ENCODE assay signal across 10 mouse cellular contexts in the genomic region with DNA sequence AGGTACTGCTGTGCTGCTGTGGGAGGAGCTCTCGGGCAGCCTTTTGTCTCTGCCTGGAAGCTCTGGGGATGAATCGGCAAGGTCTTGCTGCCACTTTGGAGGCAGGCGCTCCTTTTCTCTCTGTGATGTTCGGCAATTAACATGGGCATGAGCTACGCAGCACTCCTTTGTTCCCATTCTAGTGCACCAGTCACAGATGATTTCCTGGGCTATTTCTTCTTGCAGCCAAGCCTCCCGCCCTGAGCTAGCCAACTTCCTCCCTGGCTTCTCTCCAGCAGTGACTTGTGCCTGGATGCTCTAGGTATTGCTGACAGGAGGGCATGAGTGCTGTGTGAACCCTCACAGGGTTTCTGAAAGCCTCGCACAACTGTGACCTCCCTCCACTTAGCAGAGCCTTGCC. TPM values are rescaled to one million over a fixed set of nuclear protein-coding genes. Genes with fewer than 3 reads are reported as not detected.
DNase-seq lines count a peak whose midpoint lies in the region; ATAC-seq lines count a peak whose summit lies in the region.
"Had no signal": no experiment of that assay in that cellular context is flagged by ENCODE, and none has a peak within 500 bp of the region (broad histone marks: within the 10 kb centered on the region; RNA-seq: fewer than 3 reads in every experiment).

No protein-coding gene starts in this region.

- ATAC-seq in kidney, embryonic 15.5 days (replicated peaks; ENCODE audit: low FRiP score), result no peak

- peak; percentile 9 for DNase-seq in kidney, adult 18-20 months
- peak; percentile 94 for DNase-seq in brain, adult 2 months (ENCODE audit: low read depth, low spot score)
- DNase-seq in cerebellum, postnatal 36 days, result peak; percentile 77 to 80
- DNase-seq in lung, postnatal 14 days, result peak; percentile 57
- no peak for DNase-seq in embryo, embryonic 10 days (ENCODE audit: low spot score)
- no peak for DNase-seq in left cerebral cortex, adult 8-10 months (ENCODE audit: low spot score in 2 of 2)
- no peak for DNase-seq in layer of hippocampus, adult 8-10 months (ENCODE audit: low spot score in 2 of 2)

- no peaks in the 10 kb centered on the region for H3K9me3 ChIP-seq in kidney, embryonic 15.5 days (replicated peaks)
- H3K9me3 ChIP-seq: heart, embryonic 15.5 days had no signal

- no peak overlapping the region for H3K4me2 ChIP-seq in kidney, embryonic 15.5 days
- H3K4me2 ChIP-seq: heart, embryonic 15.5 days had no signal

- H3K9ac ChIP-seq in kidney, embryonic 15.5 days, result no peak overlapping the region
- H3K9ac ChIP-seq: heart, embryonic 15.5 days; liver, embryonic 14.5 days had no signal

- WGBS in kidney, embryonic 15.5 days, result 68% methylated on average over 7 of the region's 7 CpGs

- no peaks in the 10 kb centered on the region for H3K4me1 ChIP-seq in kidney, embryonic 15.5 days

- H3K27ac ChIP-seq in kidney, embryonic 15.5 days, result no peak overlapping the region
- H3K27ac ChIP-seq: heart, embryonic 15.5 days; liver, embryonic 14.5 days had no signal

- H3K27me3 ChIP-seq in kidney, embryonic 15.5 days, result no peaks in the 10 kb centered on the region
- H3K27me3 ChIP-seq: heart, embryonic 15.5 days had no signal

- H3K4me3 ChIP-seq in kidney, embryonic 15.5 days (replicated peaks), result no peak overlapping the region
- H3K4me3 ChIP-seq: heart, embryonic 15.5 days had no signal

- peaks cover 99% of the 10 kb centered on the region for H3K36me3 ChIP-seq in kidney, embryonic 15.5 days

RNA-seq across cellular contexts. Expression of a gene that starts 17.9 kb away (rescaled TPM):
- polyA plus RNA-seq in kidney, embryonic 15.5 days (2015; fragmentation: Nextera tagmentation; extraction: Ambion mirVana), result 163 and 170 TPM in 2 replicates
- 10 to 100 TPM; 36.1 to 41.9 (median 40.9) TPM for total RNA-seq in left cerebral cortex, adult 8-10 months (2022)
- 10 to 100 TPM; 36.8 to 40.2 (median 39.1) TPM for total RNA-seq in layer of hippocampus, adult 8-10 months (2022)

RNA-seq across cellular contexts. Expression of a gene that starts 35.6 kb away (rescaled TPM):
- polyA plus RNA-seq in kidney, embryonic 15.5 days (2015; fragmentation: Nextera tagmentation; extraction: Ambion mirVana), result 239 and 245 TPM in 2 replicates
- 10 to 100 TPM; 67.9 to 83.1 (median 72.2) TPM for total RNA-seq in left cerebral cortex, adult 8-10 months (2022)
- total RNA-seq in layer of hippocampus, adult 8-10 months (2022), result 10 to 100 TPM; 83.9 to 94.2 (median 87.0) TPM

RNA-seq across cellular contexts. Expression of a gene that starts 36.8 kb away (rescaled TPM):
- 37.7 and 42.8 TPM in 2 replicates for polyA plus RNA-seq in kidney, embryonic 15.5 days (2015; fragmentation: Nextera tagmentation; extraction: Ambion mirVana)
- total RNA-seq in left cerebral cortex, adult 8-10 months (2022), result 10 to 100 TPM; 19.5 to 24.6 (median 23.4) TPM
- 10 to 100 TPM; 21.4 to 28.7 (median 24.2) TPM for total RNA-seq in layer of hippocampus, adult 8-10 months (2022)

Comparison
In these comparisons a context has a peak if more than half of its experiments do, and no peak if none do; other contexts are left out.
1. DNase-seq: peak in kidney, adult 18-20 months (single experiment), brain, adult 2 months (single experiment), cerebellum, postnatal 36 days (2 of 2) and lung, postnatal 14 days (single experiment); none in embryo, embryonic 10 days (single experiment), left cerebral cortex, adult 8-10 months (0 of 2) and layer of hippocampus, adult 8-10 months (0 of 2).